Mouse (Mus musculus) heart, embryonic 14.5 days (tissue): ENCODE measurements around the gene Gstp1. TPM values are rescaled to one million over a fixed set of nuclear protein-coding genes. Genes with fewer than 3 reads are reported as not detected.
A peak's percentile ranks its signal among the peaks of the same experiment; 100 is the strongest.
"Not testable (repeated sequence)": the region's sequence is repeated elsewhere in the genome, so short reads cannot be mapped to it uniquely, and the experiment has no call there.

Experiments
- ATAC-seq: fragments of 200-750 bp; cut with Nextera tagmentation; 2 replicates; pipeline ENCODE4 v1.8.0; 2017; ENCODE audit warnings: low read depth, moderate TSS enrichment; ENCODE audit not compliant: insufficient number of reproducible peaks, insufficient read depth, low FRiP score
- H3K27ac ChIP-seq, 2 experiments: fragments of 200-500 bp in 1 of 2; fragments of 300-500 bp in 1 of 2; sonication (generic) in 1 of 2; replicated peaks in 1 of 2; 2 replicates each; pipeline ENCODE4 v1.5.1; 2012 to 2014; ENCODE audit warnings: low read depth in 2 of 2, low read length in 2 of 2, control low read depth in 1 of 2, mild to moderate bottlenecking in 1 of 2, mixed read lengths in 1 of 2; ENCODE audit not compliant: control insufficient read depth in 1 of 2, insufficient read depth in 1 of 2
- H3K27me3 ChIP-seq: fragments of 300-500 bp; sonication (generic); 2 replicates; pipeline ENCODE4 v1.6.1; 2014; ENCODE audit warnings: mild to moderate bottlenecking, low read length, control low read depth; ENCODE audit not compliant: control insufficient read depth, insufficient read depth
- H3K36me3 ChIP-seq: fragments of 300-500 bp; sonication (generic); 2 replicates; pipeline ENCODE4 v1.6.1; 2014; ENCODE audit warnings: mild to moderate bottlenecking, control low read depth, low read length, mixed read lengths; ENCODE audit not compliant: control insufficient read depth, insufficient read depth
- H3K4me1 ChIP-seq, 2 experiments: fragments of 200-500 bp in 1 of 2; fragments of 300-500 bp in 1 of 2; sonication (generic) in 1 of 2; 2 replicates each; pipeline ENCODE4 v1.6.1; 2012 to 2014; ENCODE audit warnings: low read length in 2 of 2, control low read depth in 1 of 2, mixed read lengths in 1 of 2; ENCODE audit not compliant: control insufficient read depth in 2 of 2, insufficient read depth in 2 of 2
- H3K4me2 ChIP-seq: fragments of 300-500 bp; sonication (generic); 2 replicates; pipeline ENCODE4 v1.6.1; 2014; ENCODE audit warnings: mild to moderate bottlenecking, low read length
- H3K4me3 ChIP-seq, 2 experiments: fragments of 200-500 bp in 1 of 2; fragments of 300-500 bp in 1 of 2; sonication (generic) in 1 of 2; 2 replicates each; pipeline ENCODE4 v1.5.1; 2012 to 2014; ENCODE audit warnings: low read length in 2 of 2, mild to moderate bottlenecking in 2 of 2, control low read depth in 1 of 2, low read depth in 1 of 2, moderate library complexity in 1 of 2; ENCODE audit not compliant: control insufficient read depth in 1 of 2, insufficient read depth in 1 of 2
- H3K9ac ChIP-seq: fragments of 300-500 bp; sonication (generic); 2 replicates; pipeline ENCODE4 v1.6.1; 2014; ENCODE audit warnings: mild to moderate bottlenecking, low read length
- H3K9me3 ChIP-seq: fragments of 300-500 bp; sonication (generic); 2 replicates; pipeline ENCODE4 v1.6.1; 2016; ENCODE audit warnings: low read length, control low read depth; ENCODE audit not compliant: control insufficient read depth
- WGBS: fragments of 180-500 bp; shearing (Covaris S2); extraction: QIAGEN DNeasy Blood & Tissue Kit; methylation state at CpG from one replicate; pipeline ENCODE4 v1.1.7; 2014; 5-methylcytosine and 5-hydroxymethylcytosine counted together
- polyA plus RNA-seq: library from polyadenylated mRNA; unstranded; fragments of >200 nt; fragmentation: Nextera tagmentation; extraction: Ambion mirVana; gene quantifications from 2 replicates; pipeline ENCODE4 v1.2.1, GENCODE M21; 2014

Gene Gstp1
- polyA plus RNA-seq, 1 experiment from 2014 or later: 399 TPM

DNA sequence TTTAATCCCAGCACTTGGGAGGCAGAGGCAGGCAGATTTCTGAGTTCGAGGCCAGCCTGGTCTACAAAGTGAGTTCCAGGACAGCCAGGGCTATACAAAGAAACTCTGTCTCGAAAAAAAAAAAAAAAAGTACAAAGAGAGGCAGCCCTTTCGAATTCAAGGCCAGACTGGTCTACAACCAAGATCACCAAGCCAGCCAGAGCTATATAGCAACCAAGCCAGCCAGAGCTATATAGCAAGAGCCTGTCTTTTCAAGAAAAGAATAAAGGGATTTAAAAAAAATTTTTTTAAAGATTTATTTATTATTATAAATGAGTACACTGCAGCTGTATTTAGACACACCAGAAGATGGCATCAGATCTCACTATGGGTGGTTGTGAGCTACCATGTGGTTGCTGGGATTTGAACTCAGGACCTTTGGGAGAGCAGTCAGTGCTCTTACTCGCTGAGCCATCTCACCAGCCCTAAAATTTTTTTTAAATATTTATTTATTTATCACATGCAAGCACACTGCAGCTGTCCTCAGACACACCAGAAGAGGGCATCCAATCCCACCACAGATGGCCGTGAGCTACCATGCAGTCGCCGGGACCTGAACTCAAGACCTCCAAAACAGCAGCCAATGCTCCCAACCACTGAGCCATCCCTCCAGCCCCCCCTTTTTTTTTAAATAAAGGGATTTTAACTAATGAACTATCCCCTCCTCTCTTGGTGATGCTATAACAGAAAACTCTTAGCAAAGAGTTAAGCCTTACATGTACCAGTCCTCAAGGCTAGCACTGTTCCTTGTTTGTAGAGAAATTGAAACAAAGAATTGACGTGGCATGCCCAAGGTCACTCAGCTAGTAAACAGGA lies 22.5 kb upstream of the Gstp1 start:
- H3K4me3 ChIP-seq, H3K27me3 ChIP-seq, ATAC-seq, H3K9ac ChIP-seq, H3K4me2 ChIP-seq, H3K36me3 ChIP-seq, H3K27ac ChIP-seq, H3K9me3 ChIP-seq: not testable (repeated sequence)
- H3K4me1 ChIP-seq: peaks cover 10 to 13% of the 10 kb centered on the region in 2 experiments
- 85% methylated on average over 8 of the region's 8 CpGs for WGBS

DNA sequence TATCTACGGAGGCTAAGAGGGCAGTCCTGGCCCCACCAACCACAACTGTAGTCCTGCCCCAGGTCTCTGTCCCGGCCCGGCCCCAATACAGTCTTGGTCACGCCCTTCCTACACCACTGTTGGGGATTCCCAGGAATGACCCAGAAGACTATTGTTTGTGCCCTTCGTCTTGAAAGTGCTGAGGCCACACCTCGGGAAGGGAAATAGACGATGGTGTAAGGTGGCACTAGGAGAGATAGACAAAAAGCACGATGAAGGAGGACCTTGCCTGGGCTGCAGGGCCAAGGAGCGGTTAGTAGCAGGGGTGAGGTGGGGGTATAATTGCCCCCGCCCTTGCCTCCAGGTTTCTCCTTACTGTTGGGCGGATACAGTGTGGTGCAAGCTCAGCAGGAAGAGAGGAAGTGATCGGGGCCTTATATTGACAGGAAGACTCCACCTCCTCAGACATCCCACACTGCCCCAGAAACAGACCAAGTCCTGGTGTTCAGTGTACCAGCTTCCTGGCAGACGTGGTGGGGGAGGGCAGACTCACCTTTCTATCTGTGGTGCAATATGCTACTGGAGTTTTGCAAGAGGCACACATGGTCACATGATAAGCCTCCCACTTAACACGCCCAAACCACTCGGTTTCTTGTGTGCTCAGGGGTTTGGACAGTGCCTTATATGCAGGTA lies 21.4 kb upstream of the Gstp1 start, which contains the start of gene Gstp3:
Gene Gstp3, minus strand, starts transcription at position 501 of the 672 bp plus-strand sequence.
- 73% methylated on average over 15 of the region's 15 CpGs for WGBS
- no peak within 1 kb of the TSS for H3K27ac ChIP-seq
- H3K27me3 ChIP-seq: no peaks in the 10 kb centered on the region
- peaks cover 10 to 13% of the 10 kb centered on the region in 2 experiments for H3K4me1 ChIP-seq
- H3K4me2 ChIP-seq: no peak within 1 kb of the TSS
- no peak within 1 kb of the TSS for H3K9ac ChIP-seq
- no peak within 1 kb of the TSS for H3K4me3 ChIP-seq
- H3K36me3 ChIP-seq: no peaks in the 10 kb centered on the region
- H3K9me3 ChIP-seq: no peaks in the 10 kb centered on the region
- peak; percentile 42; the same call in 1 of the 2 replicates for ATAC-seq

DNA sequence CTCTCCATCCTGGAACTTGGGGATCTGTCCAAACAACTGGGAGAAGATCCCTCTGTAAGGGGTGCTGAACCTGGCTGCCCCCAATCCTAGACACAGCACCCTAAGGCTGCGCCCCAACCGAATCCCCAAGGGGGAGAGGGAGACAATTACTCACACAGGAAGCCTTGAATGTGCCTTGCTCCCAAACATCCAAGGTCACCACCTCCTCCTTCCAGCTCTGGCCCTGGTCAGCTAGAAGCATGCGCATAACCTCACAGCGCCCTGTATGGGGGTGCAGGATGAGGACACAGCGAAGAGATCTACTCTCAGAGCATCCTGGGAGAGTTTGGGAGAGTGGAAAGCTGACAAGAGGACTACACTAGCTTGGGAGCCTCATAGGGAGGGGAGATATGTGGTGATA lies 20.8 kb upstream of the Gstp1 start:
- ATAC-seq: no peak
- Histone ChIP-seq H3K9me3 (no peaks in the 10 kb centered on the region), H3K4me2 (no peak overlapping the region), H3K36me3 (no peaks in the 10 kb centered on the region), H3K4me3 (no peak overlapping the region), H3K9ac (no peak overlapping the region), H3K27me3 (no peaks in the 10 kb centered on the region), H3K27ac (no peak overlapping the region), H3K4me1 (peaks cover 10 to 13% of the 10 kb centered on the region in 2 experiments)
- 85% methylated on average over 5 of the region's 5 CpGs for WGBS

DNA sequence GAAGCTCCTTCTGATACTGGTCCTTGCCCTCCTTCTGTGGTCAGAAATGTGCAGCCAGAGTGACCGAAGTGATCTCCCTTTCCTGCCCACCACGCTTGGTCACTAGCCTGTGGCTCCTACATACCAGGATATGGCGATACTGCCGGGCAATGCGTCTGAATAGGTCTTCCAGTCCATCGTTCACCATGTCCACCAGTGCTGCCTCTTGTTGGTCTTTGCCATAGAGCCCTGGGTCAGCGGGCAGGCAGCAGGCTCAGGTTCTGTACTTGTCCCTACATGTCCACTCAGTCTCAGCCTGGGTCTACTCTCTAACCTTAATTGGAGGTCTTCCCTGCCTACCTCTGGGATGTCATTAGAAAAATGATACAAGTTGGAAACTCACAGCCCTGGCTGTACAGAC lies 20.2 kb upstream of the Gstp1 start:
- over 99% methylated on average over 7 of the region's 7 CpGs for whole genome bisulfite sequencing
- Histone ChIP-seq H3K27me3 (no peaks in the 10 kb centered on the region), H3K9me3 (no peaks in the 10 kb centered on the region), H3K4me2 (no peak overlapping the region), H3K4me3 (no peak overlapping the region), H3K27ac (no peak overlapping the region), H3K36me3 (no peaks in the 10 kb centered on the region), H3K4me1 (peaks cover 10 to 13% of the 10 kb centered on the region in 2 experiments), H3K9ac (no peak overlapping the region)
- no peak for ATAC-seq

DNA sequence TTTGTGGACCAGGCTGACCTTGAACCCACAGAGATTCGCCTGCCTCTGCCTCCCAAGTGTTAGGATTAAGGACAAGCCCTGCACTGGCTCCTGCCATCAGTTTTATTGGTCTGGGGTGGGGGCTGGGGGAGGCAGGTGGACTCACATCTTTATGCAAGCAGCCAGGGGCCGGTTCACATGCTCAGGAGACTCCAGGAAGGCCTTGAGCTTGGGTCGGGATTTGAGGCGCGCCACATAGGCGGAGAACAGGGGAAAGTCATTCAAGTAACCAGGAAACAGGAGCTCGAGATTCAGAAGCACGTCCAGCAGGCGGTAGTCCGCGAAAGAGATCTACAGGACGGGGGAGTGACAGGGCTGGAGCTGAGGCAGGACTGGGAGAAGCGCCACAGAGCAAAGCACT lies 19.6 kb upstream of the Gstp1 start:
- no peak overlapping the region for H3K4me3 ChIP-seq
- no peak overlapping the region for H3K4me2 ChIP-seq
- 78% methylated on average over 13 of the region's 13 CpGs for WGBS
- no peak for ATAC-seq
- H3K27ac ChIP-seq: no peak overlapping the region
- no peaks in the 10 kb centered on the region for H3K9me3 ChIP-seq
- H3K9ac ChIP-seq: no peak overlapping the region
- no peaks in the 10 kb centered on the region for H3K27me3 ChIP-seq
- no peaks in the 10 kb centered on the region for H3K36me3 ChIP-seq
- peaks cover 10 to 13% of the 10 kb centered on the region in 2 experiments for H3K4me1 ChIP-seq

DNA sequence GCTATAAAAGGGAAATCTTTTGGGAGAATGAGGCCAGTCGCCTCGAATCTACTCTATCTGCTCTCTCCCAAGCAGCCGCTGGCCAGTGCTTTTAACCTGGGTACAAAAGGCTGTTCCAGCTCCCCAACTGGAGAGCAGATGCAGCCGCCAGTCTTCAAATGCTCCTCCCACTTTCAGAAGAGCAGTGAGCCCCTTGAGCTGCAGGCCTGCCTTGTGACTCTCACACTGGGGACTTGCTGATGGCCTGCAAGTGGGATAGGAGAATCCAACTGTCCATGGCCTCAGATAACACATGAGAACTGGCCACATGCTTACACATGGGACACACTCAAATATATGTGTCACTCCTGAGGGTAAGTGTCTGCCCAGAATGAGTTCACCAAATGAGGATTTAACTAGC lies 18.9 kb upstream of the Gstp1 start:
- Histone ChIP-seq H3K36me3 (no peaks in the 10 kb centered on the region), H3K9me3 (no peaks in the 10 kb centered on the region), H3K27me3 (no peaks in the 10 kb centered on the region), H3K9ac (peak overlapping the region; percentile 27; the same call in 1 of the 2 replicates), H3K4me3 (no peak overlapping the region), H3K4me1 (peaks cover 10 to 13% of the 10 kb centered on the region in 2 experiments), H3K4me2 (no peak overlapping the region), H3K27ac (no peak overlapping the region)
- no peak for ATAC-seq
- 39% methylated on average over 4 of the region's 4 CpGs for WGBS

DNA sequence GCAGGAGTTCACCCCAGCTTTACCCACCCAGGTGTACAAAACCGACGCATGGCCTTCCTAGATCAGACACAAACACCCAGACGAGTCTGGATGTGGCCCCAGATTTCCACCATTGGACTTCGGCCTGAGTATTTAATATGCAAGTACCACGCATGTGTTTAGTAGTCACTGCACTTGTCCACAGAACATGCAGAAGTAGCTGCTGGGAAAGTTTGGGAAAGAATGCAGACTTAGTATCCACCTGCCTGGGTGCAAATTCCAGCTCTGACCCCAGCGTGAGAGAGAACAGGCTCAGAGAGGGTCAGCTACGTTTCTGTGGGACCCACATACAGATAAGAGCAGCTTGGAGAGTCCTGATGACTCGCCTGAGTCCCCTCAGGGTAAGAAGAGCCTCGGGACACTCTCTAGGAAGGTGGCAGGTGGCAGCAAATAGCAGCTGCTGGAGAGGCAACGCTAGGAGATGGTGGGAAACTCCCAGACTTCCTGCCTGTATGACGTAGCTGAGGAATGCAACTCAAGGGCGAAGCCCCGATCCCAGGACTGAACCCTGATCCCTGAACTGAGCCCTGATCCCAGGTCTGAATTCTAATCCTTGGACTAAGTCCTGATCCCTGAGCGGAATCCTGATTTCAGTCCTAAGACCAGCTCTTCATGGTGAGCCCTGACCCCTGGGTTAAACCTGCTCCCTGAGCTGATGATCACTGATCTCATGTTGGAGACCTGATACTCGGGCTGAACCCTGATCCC lies 18.3 kb upstream of the Gstp1 start:
- H3K27ac ChIP-seq: no peak overlapping the region
- WGBS: 44% methylated on average over 15 of the region's 15 CpGs

More for the DNA sequence above, 18.3 kb upstream of the Gstp1 start:
- Histone ChIP-seq H3K9me3 (no peaks in the 10 kb centered on the region), H3K4me2 (no peak overlapping the region), H3K4me1 (peaks cover 10 to 13% of the 10 kb centered on the region in 2 experiments), H3K27me3 (no peaks in the 10 kb centered on the region), H3K4me3 (no peak overlapping the region), H3K36me3 (no peaks in the 10 kb centered on the region), H3K9ac (peak overlapping the region; percentile 27; the same call in 1 of the 2 replicates)
- ATAC-seq: no peak
